Mouse (Mus musculus) B cell, adult 62 days (primary cell): ENCODE data around the gene Mettl25. TPM values are rescaled to one million over a fixed set of nuclear protein-coding genes. Genes with fewer than 3 reads are reported as not detected.

ENCODE experiments used
- total RNA-seq: library from RNA; stranded (reverse); gene quantifications from 4 replicates; pipeline ENCODE4 v1.2.4, GENCODE M21; 2023

Mettl25 gene
- 15.0 to 19.3 TPM (median 18.4 TPM) in 4 replicates for total RNA-seq

DNA sequence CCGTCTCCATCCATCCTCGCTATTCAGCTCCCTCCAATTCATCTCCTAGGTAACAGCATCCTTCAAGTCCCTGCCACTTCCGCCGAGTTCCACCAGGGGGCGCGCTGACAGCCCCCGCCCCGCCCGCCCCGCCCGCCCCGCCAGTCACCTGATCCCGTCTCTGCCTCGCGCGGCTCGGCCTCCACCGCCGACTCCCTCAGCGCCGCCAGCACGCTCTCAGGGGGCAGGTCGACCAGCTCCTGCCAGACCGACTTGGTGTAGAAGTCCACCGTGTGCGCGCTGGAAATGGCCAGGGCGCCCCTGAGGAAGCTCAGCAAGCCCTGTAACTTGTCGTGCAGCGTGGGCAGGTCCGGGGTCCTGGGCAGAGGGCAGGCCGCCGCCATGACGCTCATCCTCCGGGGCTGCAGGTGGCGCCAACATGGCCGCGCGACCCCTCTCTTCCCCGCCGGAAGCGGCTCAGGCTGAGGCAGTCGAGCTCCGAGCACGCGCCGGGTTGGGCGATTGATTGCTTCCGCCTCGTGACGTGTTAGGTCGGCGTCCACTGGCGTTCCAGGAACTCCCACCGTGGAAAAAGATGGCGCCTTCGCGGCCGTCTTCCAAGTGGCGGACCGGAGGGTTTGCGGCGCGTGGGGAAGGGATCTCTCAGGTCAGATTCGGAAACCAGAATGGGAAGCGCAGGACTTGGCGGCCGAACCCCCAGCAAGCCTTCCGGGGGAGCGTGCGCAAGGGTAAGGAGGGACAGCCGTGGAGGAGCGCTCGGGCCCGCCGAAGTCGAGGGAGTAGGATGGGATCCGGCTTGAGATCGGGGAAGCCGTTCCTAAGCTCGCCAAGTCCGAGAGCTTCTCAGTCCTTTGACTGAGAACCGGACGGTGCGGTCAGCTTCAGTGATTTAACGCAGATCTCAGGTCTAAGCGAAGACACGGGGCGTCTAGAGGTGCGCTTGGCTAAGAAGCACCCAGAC is at the start of gene Mettl25, which contains the start of gene Ccdc59:
Gene Mettl25, minus strand, starts transcription at position 453 of the 961 bp plus-strand sequence.
Gene Ccdc59, plus strand, starts transcription at position 140 of the 961 bp plus-strand sequence.

Other genes starting within 250 kb of the Mettl25 start
- gene Ccdc59, start 313 bp downstream of the Mettl25 start, total RNA-seq = 42.5 to 43.5 TPM (median 43.4 TPM) in 4 replicates